Mouse (Mus musculus) lung, adult 2 months (tissue): ENCODE results near the gene Insc.

Experiments used
- CTCF ChIP-seq: fragments of 200-500 bp; IDR thresholded peaks from 2 replicates; pipeline ENCODE4 v1.5.1; 2011; ENCODE audit warnings: mild to moderate bottlenecking, low read length, control low read depth; ENCODE audit not compliant: insufficient read depth
- POLR2A ChIP-seq: fragments of 200-500 bp; IDR thresholded peaks from 2 replicates; pipeline ENCODE4 v1.6.1; 2011; ENCODE audit warnings: low read depth, mild to moderate bottlenecking, control low read depth, low read length, borderline replicate concordance; ENCODE audit errors: extremely low read depth

- TF ChIP-seq POLR2A (no peak), CTCF (no peak)
Observed at GRCm38 (mm10) chr7:114893889-114894288, 150.4 kb downstream of the Insc start.
